Mouse (Mus musculus) bone marrow, adult 2 months (tissue): Measurements from ENCODE around the gene Adgrg5.

Experiments used
- CTCF ChIP-seq: fragments of 200-500 bp; IDR thresholded peaks from 2 replicates; pipeline ENCODE4 v1.5.1; 2011; ENCODE audit warnings: low read length, control low read depth; ENCODE audit not compliant: control insufficient read depth, insufficient read depth
- POLR2A ChIP-seq: fragments of 200-500 bp; IDR thresholded peaks from 2 replicates; pipeline ENCODE4 v1.6.1; 2011; ENCODE audit warnings: low read depth, mild to moderate bottlenecking, control low read depth, low read length, borderline replicate concordance; ENCODE audit not compliant: control insufficient read depth

DNA sequence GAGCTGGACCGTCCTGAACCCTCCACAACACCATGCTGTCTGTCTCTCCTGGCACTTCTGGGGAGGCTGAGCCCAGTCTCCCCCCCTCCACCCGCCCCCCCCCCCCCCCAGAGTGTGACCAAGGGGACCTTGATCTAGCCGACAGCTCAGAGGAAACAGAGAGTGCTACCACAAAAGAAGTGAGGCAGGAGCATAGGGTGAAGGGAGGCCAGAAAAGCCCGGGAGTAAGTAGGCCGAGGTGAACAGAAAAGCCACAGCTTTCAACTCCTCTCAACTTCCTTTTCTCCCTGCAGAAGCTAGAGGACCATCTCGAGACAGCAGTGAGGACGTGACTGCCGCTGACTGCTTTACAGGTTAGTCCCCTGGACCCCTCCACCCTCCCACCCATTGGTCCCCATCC, at the start of gene Adgrg5:
- TF ChIP-seq CTCF (no peak), POLR2A (no peak)
